Mouse (Mus musculus) gastrocnemius, postnatal 4 days (tissue): Measurements from ENCODE around the gene Asb5. TPM values are rescaled to one million over a fixed set of nuclear protein-coding genes. Genes with fewer than 3 reads are reported as not detected.
"Not testable (repeated sequence)": the region's sequence is repeated elsewhere in the genome, so short reads cannot be mapped to it uniquely, and the experiment has no call there.

ENCODE experiments used
- DNase-seq, 2 experiments: peaks; one replicate each; pipeline ENCODE4 v3.0.0; 2021 to 2022; ENCODE audit warnings: low spot score in 2 of 2, mixed read lengths in 2 of 2
- long read RNA-seq, 2 experiments: library from polyadenylated mRNA; stranded (forward); transcript quantifications; one replicate each; pipeline ENCODE4 v2.0.0; 2021
- total RNA-seq, 2 experiments: library from RNA; stranded (reverse); gene quantifications; 2 replicates each; pipeline ENCODE4 v1.2.3; 2021

The Asb5 gene
- total RNA-seq, result 10 to 100 TPM; 83.7 to 90.5 TPM
- long read RNA-seq, experiment 1, transcript Asb5-201 (7 exons, 1,585 nt), result major isoform, 78 of 95 reads
- long read RNA-seq, experiment 1, partial matches to known transcripts, result 6 of 95 reads
- long read RNA-seq, experiment 1, other reads (novel, unspliced or antisense), result 11 of 95 reads
- long read RNA-seq, experiment 2, transcript Asb5-201 (7 exons, 1,585 nt), result major isoform, 83 of 95 reads
- long read RNA-seq, experiment 2, partial matches to known transcripts, result 3 of 95 reads
- long read RNA-seq, experiment 2, other reads (novel, unspliced or antisense), result 9 of 95 reads

GRCm38 (mm10) chr8:54529382-54530296 is at the start of gene Asb5, which contains the start of gene Spcs3:
Asb5 (plus strand) TSS chr8:54529580.
Spcs3 (minus strand) TSS chr8:54529998.
- DNase-seq, result peak; percentile 94 to 97

GRCm38 (mm10) chr8:54486555-54487273 is 42.7 kb upstream of the Asb5 start:
- no peak for DNase-seq

GRCm38 (mm10) chr8:54488437-54488836 is 40.9 kb upstream of the Asb5 start:
- DNase-seq, result no peak

GRCm38 (mm10) chr8:54491057-54491690 is 38.2 kb upstream of the Asb5 start:
- DNase-seq, result peak in 1 of 2 experiments; percentile 11

GRCm38 (mm10) chr8:54491934-54492333 is 37.4 kb upstream of the Asb5 start:
- DNase-seq, result no peak

GRCm38 (mm10) chr8:54493110-54493509 is 36.3 kb upstream of the Asb5 start:
- peak; percentile 20 to 25 for DNase-seq

- DNase-seq, result no peak
Observed at GRCm38 (mm10) chr8:54493915-54494314, 35.5 kb upstream of the Asb5 start.

- DNase-seq, result no peak
Observed at GRCm38 (mm10) chr8:54503104-54503503, 26.3 kb upstream of the Asb5 start.

GRCm38 (mm10) chr8:54505060-54505459 is 24.3 kb upstream of the Asb5 start:
- no peak for DNase-seq

- DNase-seq, result peak; percentile 37 to 63
Observed at GRCm38 (mm10) chr8:54507428-54508095, 21.8 kb upstream of the Asb5 start.

- DNase-seq, result no peak
Observed at GRCm38 (mm10) chr8:54508096-54508456, 21.3 kb upstream of the Asb5 start.

GRCm38 (mm10) chr8:54508814-54509213 is 20.6 kb upstream of the Asb5 start:
- DNase-seq, result no peak

- no peak for DNase-seq
Observed at GRCm38 (mm10) chr8:54509221-54509721, 20.1 kb upstream of the Asb5 start.

- DNase-seq, result no peak
Observed at GRCm38 (mm10) chr8:54511791-54512190, 17.6 kb upstream of the Asb5 start.

GRCm38 (mm10) chr8:54512200-54512599 is 17.2 kb upstream of the Asb5 start:
- DNase-seq, result not testable (repeated sequence)

- DNase-seq, result no peak
Observed at GRCm38 (mm10) chr8:54518756-54519460, 10.5 kb upstream of the Asb5 start.

GRCm38 (mm10) chr8:54520516-54520915 is 8.9 kb upstream of the Asb5 start:
- no peak for DNase-seq

- DNase-seq, result no peak
Observed at GRCm38 (mm10) chr8:54525606-54526005, 3.8 kb upstream of the Asb5 start.

GRCm38 (mm10) chr8:54526700-54527099 is 2.7 kb upstream of the Asb5 start:
- DNase-seq, result no peak

- no peak for DNase-seq
Observed at GRCm38 (mm10) chr8:54528571-54528970, 809 bp upstream of the Asb5 start.
